Mouse (Mus musculus): ENCODE data around the gene Birc5.

- no peak for TF ChIP-seq CTCF (IDR thresholded peaks at IDR 0.05; ENCODE audit: control insufficient read depth, insufficient read depth, insufficient replicate concordance, low read depth, low read length)
- TF ChIP-seq POLR2A (IDR thresholded peaks at IDR 0.05; ENCODE audit: control insufficient read depth, low read depth, low read length), result no peak
Observed at GRCm38 (mm10) chr11:117864805-117865204, 15.8 kb downstream of the Birc5 start.

Data from testis, adult 2 months (tissue).